Mouse (Mus musculus) liver, adult 2 months (tissue): ENCODE measurements around the gene Ampd1. TPM values are rescaled to one million over a fixed set of nuclear protein-coding genes. Genes with fewer than 3 reads are reported as not detected.

Experiments
- DNase-seq: peaks from one replicate; pipeline ENCODE4 v3.0.0-alpha.2; 2011; ENCODE audit warnings: low read depth, low spot score; ENCODE audit errors: extremely low read depth
- H3K27ac ChIP-seq: fragments of 200-500 bp; replicated peaks from 2 replicates; pipeline ENCODE4 v1.5.1; 2012; ENCODE audit warnings: low read depth, mild to moderate bottlenecking, control low read depth, inconsistent platforms, low read length; ENCODE audit not compliant: insufficient read depth
- H3K27me3 ChIP-seq: fragments of 200-500 bp; 2 replicates; pipeline ENCODE4 v1.6.1; 2012; ENCODE audit warnings: mild to moderate bottlenecking, moderate library complexity, low read length, inconsistent platforms; ENCODE audit not compliant: control insufficient read depth, insufficient read depth
- H3K36me3 ChIP-seq: fragments of 200-500 bp; 2 replicates; pipeline ENCODE4 v1.6.1; 2012; ENCODE audit warnings: low read length, inconsistent platforms; ENCODE audit not compliant: control insufficient read depth, insufficient read depth
- H3K4me1 ChIP-seq: fragments of 200-500 bp; 2 replicates; pipeline ENCODE4 v1.6.1; 2011; ENCODE audit warnings: low read length; ENCODE audit not compliant: control insufficient read depth, insufficient read depth
- H3K4me3 ChIP-seq: fragments of 200-500 bp; 2 replicates; pipeline ENCODE4 v1.5.1; 2011; ENCODE audit warnings: low read depth, mild to moderate bottlenecking, control low read depth, low read length, moderate library complexity; ENCODE audit not compliant: insufficient read depth
- H3K79me2 ChIP-seq: fragments of 200-500 bp; 2 replicates; pipeline ENCODE4 v1.6.1; 2012; ENCODE audit warnings: inconsistent platforms, mild to moderate bottlenecking, low read length, moderate library complexity; ENCODE audit not compliant: control insufficient read depth, insufficient read depth
- H3K9ac ChIP-seq: fragments of 200-500 bp; 2 replicates; pipeline ENCODE4 v1.6.1; 2012; ENCODE audit warnings: low read depth, mild to moderate bottlenecking, control low read depth, inconsistent platforms, low read length
- CTCF ChIP-seq: fragments of 200-500 bp; IDR thresholded peaks from 2 replicates; pipeline ENCODE4 v1.5.1; 2011; ENCODE audit warnings: low read depth, low read length, control low read depth
- POLR2A ChIP-seq: fragments of 200-500 bp; IDR thresholded peaks from 2 replicates; pipeline ENCODE4 v1.6.1; 2011; ENCODE audit warnings: low read length, control low read depth; ENCODE audit not compliant: insufficient read depth; ENCODE audit errors: extremely low read depth
- WGBS: fragments of 180-500 bp; shearing (Covaris S2); methylation state at CpG from one replicate; pipeline ENCODE4 v1.1.7; 2018; 5-methylcytosine and 5-hydroxymethylcytosine counted together
- polyA plus RNA-seq: library from polyadenylated mRNA; depleted of rRNA; stranded (reverse); fragments of >200 nt; gene quantifications from 2 replicates; pipeline ENCODE4 v1.2.3, GENCODE M21; 2012; rRNA removed
- total RNA-seq: library from RNA; depleted of rRNA; stranded (reverse); fragments of >200 nt; gene quantifications from 2 replicates; pipeline ENCODE4 v1.2.3, GENCODE M21; 2014; rRNA removed

Gene Ampd1
- total and polyA plus RNA-seq, 2 experiments = 0.46 TPM; not detected in 1

DNA sequence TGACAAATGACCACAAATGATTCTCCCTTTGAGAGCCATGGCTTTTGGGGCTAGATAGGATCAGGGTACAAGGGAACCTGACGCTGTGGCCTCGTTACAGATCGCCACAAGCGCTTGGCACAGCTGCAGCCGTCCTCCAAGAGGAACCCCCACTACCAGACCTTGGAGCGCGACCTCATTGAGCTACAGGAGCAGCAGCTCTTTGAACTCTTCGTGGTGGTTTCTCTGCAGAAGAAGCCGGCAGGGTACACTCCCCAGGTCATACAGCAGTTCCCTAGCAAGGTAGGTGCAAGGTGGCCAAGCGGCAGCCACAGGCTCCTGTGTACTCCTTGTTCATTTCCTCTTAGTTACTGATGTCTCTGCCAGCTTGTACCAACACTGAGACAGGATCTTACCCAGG lies 75.1 kb downstream of the Ampd1 start:
- no peak overlapping the region for H3K27ac ChIP-seq
- H3K79me2 ChIP-seq = no peaks in the 10 kb centered on the region
- WGBS = 86% methylated on average over 10 of the region's 10 CpGs
- H3K27me3 ChIP-seq = no peaks in the 10 kb centered on the region
- no peaks in the 10 kb centered on the region for H3K36me3 ChIP-seq
- no peak for DNase-seq
- no peak overlapping the region for H3K4me3 ChIP-seq
- TF ChIP-seq CTCF = no peak
- TF ChIP-seq POLR2A = no peak
- no peak overlapping the region for H3K9ac ChIP-seq
- no peaks in the 10 kb centered on the region for H3K4me1 ChIP-seq

Other genes with a start within 250 kb of the Ampd1 start
- gene Sycp1, start 137.9 kb upstream of the Ampd1 start, total RNA-seq = not detected in 2 replicates
- not detected in 2 replicates for gene Sycp1, start 137.9 kb upstream of the Ampd1 start, polyA plus RNA-seq
- gene Nr1h5, start 109.9 kb upstream of the Ampd1 start, total RNA-seq = 2.6 and 3.0 TPM in 2 replicates
- gene Nr1h5, start 109.9 kb upstream of the Ampd1 start, polyA plus RNA-seq = 0.52 and 0.94 TPM in 2 replicates
- 7.7 and 7.9 TPM in 2 replicates for gene Sike1, start 78.3 kb upstream of the Ampd1 start, total RNA-seq
- 6.0 and 6.8 TPM in 2 replicates for gene Sike1, start 78.3 kb upstream of the Ampd1 start, polyA plus RNA-seq
- gene Csde1, start 53.6 kb upstream of the Ampd1 start, total RNA-seq = 210 and 237 TPM in 2 replicates
- 16.7 and 17.9 TPM in 2 replicates for gene Csde1, start 53.6 kb upstream of the Ampd1 start, polyA plus RNA-seq
- 12.1 and 12.6 TPM in 2 replicates for gene Nras, start 15.7 kb upstream of the Ampd1 start, total RNA-seq
- gene Nras, start 15.7 kb upstream of the Ampd1 start, polyA plus RNA-seq = 6.9 and 7.1 TPM in 2 replicates
- 0.47 and 0.55 TPM in 2 replicates for gene Dennd2c, start 28.6 kb downstream of the Ampd1 start, total RNA-seq
- 0.07 and 0.09 TPM in 2 replicates for gene Dennd2c, start 28.6 kb downstream of the Ampd1 start, polyA plus RNA-seq
- gene Bcas2, start 97.6 kb downstream of the Ampd1 start, total RNA-seq = 28.3 and 28.7 TPM in 2 replicates
- 13.4 and 15.9 TPM in 2 replicates for gene Bcas2, start 97.6 kb downstream of the Ampd1 start, polyA plus RNA-seq
- 12.5 and 13.4 TPM in 2 replicates for gene Trim33, start 205.3 kb downstream of the Ampd1 start, total RNA-seq
- 3.2 and 4.2 TPM in 2 replicates for gene Trim33, start 205.3 kb downstream of the Ampd1 start, polyA plus RNA-seq